Mouse (Mus musculus) testis, adult 2 months (tissue): Measurements from ENCODE around the gene Add3.

Source experiments
- CTCF ChIP-seq: fragments of 200-500 bp; IDR thresholded peaks from 2 replicates; pipeline ENCODE4 v1.5.1; 2012; ENCODE audit warnings: low read depth, mild to moderate bottlenecking, inconsistent platforms, low read length, moderate library complexity; ENCODE audit not compliant: control insufficient read depth, insufficient read depth, insufficient replicate concordance
- POLR2A ChIP-seq: fragments of 200-500 bp; IDR thresholded peaks from 2 replicates; pipeline ENCODE4 v1.6.1; 2012; ENCODE audit warnings: low read depth, mild to moderate bottlenecking, inconsistent platforms, low read length, moderate library complexity; ENCODE audit not compliant: control insufficient read depth

GRCm38 (mm10) chr19:53190232-53190631 is 50.0 kb downstream of the Add3 start:
- TF ChIP-seq CTCF (no peak), POLR2A (no peak)
